Mouse (Mus musculus) liver, postnatal 0 days (tissue): ENCODE measurements around the gene Cabin1. TPM values are rescaled to one million over a fixed set of nuclear protein-coding genes. Genes with fewer than 3 reads are reported as not detected.

Experiments
- ATAC-seq: fragments of 200-750 bp; cut with Nextera tagmentation; 2 replicates; pipeline ENCODE4 v1.8.0; 2017; ENCODE audit warnings: mild to moderate bottlenecking, moderate library complexity
- DNase-seq: peaks from one replicate; pipeline ENCODE4 v3.0.0-alpha.2; 2016
- H3K27ac ChIP-seq: fragments of 300-500 bp; sonication (generic); 2 replicates; pipeline ENCODE4 v1.5.1; 2014; ENCODE audit warnings: antibody characterized with exemption, moderate library complexity, mild to moderate bottlenecking, low read depth
- H3K27me3 ChIP-seq: fragments of 300-500 bp; sonication (generic); 2 replicates; pipeline ENCODE4 v1.6.1; 2014; ENCODE audit warnings: low read length, control low read depth, mixed read lengths; ENCODE audit not compliant: insufficient read depth
- H3K36me3 ChIP-seq: fragments of 300-500 bp; sonication (generic); replicated peaks from 2 replicates; pipeline ENCODE4 v1.6.1; 2014; ENCODE audit warnings: mild to moderate bottlenecking, control low read depth, low read length, moderate library complexity, mixed read lengths; ENCODE audit not compliant: insufficient read depth
- H3K4me1 ChIP-seq: fragments of 300-500 bp; sonication (generic); 2 replicates; pipeline ENCODE4 v1.6.1; 2014; ENCODE audit warnings: antibody characterized with exemption, mild to moderate bottlenecking, control low read depth; ENCODE audit not compliant: insufficient read depth
- H3K4me2 ChIP-seq: fragments of 300-500 bp; sonication (generic); 2 replicates; pipeline ENCODE4 v1.6.1; 2014; ENCODE audit warnings: low read depth, mild to moderate bottlenecking, low read length, moderate library complexity, mixed read lengths
- H3K4me3 ChIP-seq: fragments of 300-500 bp; sonication (generic); 2 replicates; pipeline ENCODE4 v1.5.1; 2014; ENCODE audit warnings: low read depth, low read length
- H3K9ac ChIP-seq: fragments of 300-500 bp; sonication (generic); replicated peaks from 2 replicates; pipeline ENCODE4 v1.6.1; 2014; ENCODE audit warnings: mild to moderate bottlenecking, moderate library complexity
- H3K9me3 ChIP-seq: fragments of 300-500 bp; sonication (generic); 2 replicates; pipeline ENCODE4 v1.6.1; 2016; ENCODE audit warnings: mild to moderate bottlenecking, control low read depth, low read length, mixed read lengths
- CTCF ChIP-seq: sonication (generic); IDR thresholded peaks from 2 replicates; pipeline ENCODE4 v1.5.1; 2016; ENCODE audit warnings: antibody characterized with exemption, low read depth
- EP300 ChIP-seq: IDR thresholded peaks from 2 replicates; pipeline ENCODE4 v1.6.1; 2016; ENCODE audit warnings: antibody characterized with exemption, low read depth, mild to moderate bottlenecking
- WGBS: fragments of 180-500 bp; shearing (Covaris S2); extraction: QIAGEN DNeasy Blood & Tissue Kit; methylation state at CpG from one replicate; pipeline ENCODE4 v1.1.7; 2014; ENCODE audit not compliant: insufficient replicate concordance; 5-methylcytosine and 5-hydroxymethylcytosine counted together
- polyA plus RNA-seq: library from polyadenylated mRNA; unstranded; fragments of >200 nt; fragmentation: Nextera tagmentation; extraction: Ambion mirVana; gene quantifications from 2 replicates; pipeline ENCODE4 v1.2.1, GENCODE M21; 2015

Cabin1 gene
- polyA plus RNA-seq, 1 experiment from 2014 or later, result 9.1 TPM

- 2% methylated on average over 62 of the region's 63 CpGs for WGBS
- peaks cover 11% of the 10 kb centered on the region for H3K4me1 ChIP-seq
- DNase-seq, result peak; percentile 68
- ATAC-seq, result peak; percentile 73
- H3K36me3 ChIP-seq, result peaks cover 23% of the 10 kb centered on the region
- no peaks in the 10 kb centered on the region for H3K9me3 ChIP-seq
- peak overlapping the region; percentile 68 for H3K9ac ChIP-seq
- H3K27me3 ChIP-seq, result no peaks in the 10 kb centered on the region
- peak overlapping the region; percentile 98 for H3K4me2 ChIP-seq
- H3K27ac ChIP-seq, result peak overlapping the region; percentile 71
- TF ChIP-seq EP300, result no peak
- no peak for TF ChIP-seq CTCF
- H3K4me3 ChIP-seq, result peak overlapping the region; percentile 60
These were observed 96.8 kb downstream of the Cabin1 start for GRCm38 (mm10) chr10:75667115-75667910.

DNA sequence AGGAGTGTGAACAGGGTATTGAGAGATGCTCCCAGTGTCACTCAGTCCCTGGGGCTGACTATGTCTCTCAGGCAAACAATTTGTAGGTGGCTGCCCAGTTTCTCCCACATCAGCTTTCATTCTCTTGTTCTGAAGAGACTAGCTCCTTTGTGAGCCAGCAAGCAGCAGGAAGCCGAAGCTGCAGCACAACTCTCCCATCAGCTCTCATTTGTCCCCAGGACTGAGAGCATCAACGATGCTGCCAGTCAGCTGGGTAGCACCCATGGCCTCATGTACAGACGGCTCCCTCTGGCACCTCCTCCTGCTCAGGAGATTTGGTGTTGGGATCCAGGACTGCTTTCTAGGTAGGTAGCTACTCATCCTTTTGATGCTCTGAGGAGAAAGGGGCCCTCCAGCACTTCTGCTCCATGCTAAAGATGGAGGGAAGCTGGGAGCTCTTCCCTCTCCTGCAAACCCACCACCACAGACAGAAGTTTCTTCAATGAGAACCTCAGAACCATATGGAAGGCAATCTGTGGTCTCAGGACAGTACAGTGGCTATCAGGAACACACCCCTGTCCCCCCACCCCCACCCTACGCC lies 97.6 kb downstream of the Cabin1 start:
- ATAC-seq, result no peak
- DNase-seq, result no peak
- H3K9me3 ChIP-seq, result no peaks in the 10 kb centered on the region
- peak overlapping the region; percentile 60 for H3K4me3 ChIP-seq
- WGBS, result 53% methylated on average over 4 of the region's 4 CpGs
- TF ChIP-seq EP300, result no peak
- no peak for TF ChIP-seq CTCF
- no peak overlapping the region for H3K27ac ChIP-seq
- H3K4me2 ChIP-seq, result peak overlapping the region; percentile 98
- peaks cover 24% of the 10 kb centered on the region for H3K36me3 ChIP-seq
- no peaks in the 10 kb centered on the region for H3K27me3 ChIP-seq
- H3K4me1 ChIP-seq, result peaks cover 11% of the 10 kb centered on the region
- H3K9ac ChIP-seq, result peak overlapping the region; percentile 68

- TF ChIP-seq CTCF, result no peak
- no peak for TF ChIP-seq EP300
- ATAC-seq (no peak), DNase-seq (no peak)
- Histone ChIP-seq H3K36me3 (peaks cover 25% of the 10 kb centered on the region), H3K4me2 (no peak overlapping the region), H3K9ac (no peak overlapping the region; the same call in 1 of the 2 replicates), H3K9me3 (no peaks in the 10 kb centered on the region), H3K27me3 (no peaks in the 10 kb centered on the region), H3K4me1 (peaks cover 11% of the 10 kb centered on the region), H3K27ac (no peak overlapping the region), H3K4me3 (no peak overlapping the region)
- 87% methylated on average over 6 of the region's 6 CpGs for WGBS
These were observed 99.4 kb downstream of the Cabin1 start for GRCm38 (mm10) chr10:75664673-75665270.

- WGBS, result 85% methylated on average over 4 of the region's 4 CpGs
- ATAC-seq, result no peak
- peaks cover 39% of the 10 kb centered on the region for H3K36me3 ChIP-seq
These were observed 101.6 kb downstream of the Cabin1 start for GRCm38 (mm10) chr10:75662575-75662974.

GRCm38 (mm10) chr10:75661876-75662275 lies 102.3 kb downstream of the Cabin1 start:
- 83% methylated on average over 3 of the region's 3 CpGs for WGBS
- Histone ChIP-seq H3K4me3 (no peak overlapping the region), H3K9ac (no peak overlapping the region), H3K9me3 (no peaks in the 10 kb centered on the region), H3K4me2 (no peak overlapping the region), H3K4me1 (peaks cover 7% of the 10 kb centered on the region), H3K36me3 (peaks cover 44% of the 10 kb centered on the region), H3K27me3 (no peaks in the 10 kb centered on the region), H3K27ac (no peak overlapping the region)
- TF ChIP-seq EP300 (no peak), CTCF (no peak)
- no peak for DNase-seq
- no peak for ATAC-seq

More at GRCm38 (mm10) chr10:75662575-75662974, 101.6 kb downstream of the Cabin1 start:
- no peak for TF ChIP-seq EP300
- TF ChIP-seq CTCF, result no peak
- H3K4me1 ChIP-seq, result peaks cover 11% of the 10 kb centered on the region
- no peak for DNase-seq
- no peaks in the 10 kb centered on the region for H3K9me3 ChIP-seq
- no peak overlapping the region for H3K9ac ChIP-seq
- no peak overlapping the region for H3K4me2 ChIP-seq
- H3K4me3 ChIP-seq, result no peak overlapping the region
- no peak overlapping the region for H3K27ac ChIP-seq
- no peaks in the 10 kb centered on the region for H3K27me3 ChIP-seq

GRCm38 (mm10) chr10:75661381-75661780 lies 102.8 kb downstream of the Cabin1 start:
- peaks cover 2% of the 10 kb centered on the region; the same call in 1 of the 2 replicates for H3K4me1 ChIP-seq
- TF ChIP-seq EP300 (no peak), CTCF (no peak)
- H3K27me3 ChIP-seq, result no peaks in the 10 kb centered on the region
- no peaks in the 10 kb centered on the region for H3K9me3 ChIP-seq
- WGBS, result 90% methylated on average over 6 of the region's 6 CpGs
- ATAC-seq (no peak), DNase-seq (no peak)
- no peak overlapping the region for H3K4me2 ChIP-seq
- peaks cover 48% of the 10 kb centered on the region for H3K36me3 ChIP-seq
- no peak overlapping the region for H3K9ac ChIP-seq
- no peak overlapping the region for H3K4me3 ChIP-seq
- no peak overlapping the region for H3K27ac ChIP-seq
